Mouse (Mus musculus) CH12.LX (cell line): Measurements from ENCODE around the gene Atrip. TPM values are rescaled to one million over a fixed set of nuclear protein-coding genes. Genes with fewer than 3 reads are reported as not detected.

Source experiments
- DNase-seq: peaks from one replicate; pipeline ENCODE4 v3.0.0-alpha.2; 2013; ENCODE audit errors: extremely low read depth
- H3K27ac ChIP-seq: 2 replicates; pipeline ENCODE4 v1.5.1; 2012; ENCODE audit warnings: low read depth, mild to moderate bottlenecking, control low read depth, moderate library complexity; ENCODE audit not compliant: insufficient read depth
- H3K27me3 ChIP-seq: replicated peaks from 2 replicates; pipeline ENCODE3; 2012; ENCODE audit warnings: inconsistent platforms
- H3K36me3 ChIP-seq, 2 experiments: replicated peaks in 1 of 2; 2 replicates each; pipeline versions ENCODE3 to v1.6.1; 2012; ENCODE audit warnings: inconsistent platforms in 1 of 2, low read length in 1 of 2, mild to moderate bottlenecking in 1 of 2, mixed read lengths in 1 of 2, moderate library complexity in 1 of 2; ENCODE audit not compliant: control insufficient read depth in 1 of 2, insufficient read depth in 1 of 2
- H3K4me1 ChIP-seq, 2 experiments: 2 replicates each; pipeline ENCODE4 v1.6.1; 2012; ENCODE audit warnings: inconsistent platforms in 1 of 2, moderate library complexity in 1 of 2; ENCODE audit not compliant: insufficient read depth in 2 of 2, control insufficient read depth in 1 of 2
- H3K4me2 ChIP-seq: 2 replicates; pipeline ENCODE4 v1.6.1; 2012; ENCODE audit warnings: low read depth, mild to moderate bottlenecking, control low read depth; ENCODE audit not compliant: poor library complexity, insufficient read depth, severe bottlenecking
- H3K4me3 ChIP-seq, 3 experiments: fragments of 150-350 bp in 1 of 3; sonication (generic) in 1 of 3; replicated peaks in 1 of 3; 2 replicates each; pipeline versions ENCODE3 to v1.5.1; 2011 to 2012; ENCODE audit warnings: low read depth in 2 of 3, low read length in 2 of 3, mild to moderate bottlenecking in 2 of 3, moderate library complexity in 2 of 3, control low read depth in 1 of 3, improper control_type of control experiment in 1 of 3, inconsistent platforms in 1 of 3, mixed read lengths in 1 of 3; ENCODE audit not compliant: poor library complexity in 1 of 3
- H3K79me2 ChIP-seq: replicated peaks from 2 replicates; pipeline ENCODE4 v1.6.1; 2012; ENCODE audit warnings: mild to moderate bottlenecking, moderate library complexity; ENCODE audit not compliant: control insufficient read depth, poor library complexity, insufficient read depth, severe bottlenecking; ENCODE audit errors: extremely low read depth
- H3K9ac ChIP-seq: 2 replicates; pipeline ENCODE4 v1.6.1; 2012; ENCODE audit warnings: low read depth, mild to moderate bottlenecking, control low read depth, moderate library complexity; ENCODE audit not compliant: insufficient read depth
- H3K9me3 ChIP-seq: replicated peaks from 2 replicates; pipeline ENCODE3; 2012; ENCODE audit warnings: low read length, inconsistent platforms, mixed read lengths
- BHLHE40 ChIP-seq: IDR thresholded peaks from 2 replicates; pipeline ENCODE4 v1.6.1; 2011; ENCODE audit warnings: mild to moderate bottlenecking, low read depth, low read length, improper control_type of control experiment
- CHD2 ChIP-seq: IDR thresholded peaks from 2 replicates; pipeline ENCODE4 v1.6.1; 2011; ENCODE audit warnings: low read length, improper control_type of control experiment
- CTCF ChIP-seq, 2 experiments: IDR thresholded peaks in 1 of 2; conservative IDR thresholded peaks in 1 of 2; 2 replicates each; pipeline ENCODE4 v1.5.1; 2011 to 2012; ENCODE audit warnings: low read depth in 2 of 2, low read length in 2 of 2, improper control_type of control experiment in 1 of 2, inconsistent platforms in 1 of 2, mild to moderate bottlenecking in 1 of 2, moderate library complexity in 1 of 2
- E2F4 ChIP-seq: IDR thresholded peaks from 2 replicates; pipeline ENCODE4 v1.6.1; 2011; ENCODE audit warnings: low read depth, low read length, improper control_type of control experiment; ENCODE audit not compliant: insufficient replicate concordance
- ELF1 ChIP-seq: IDR thresholded peaks from 2 replicates; pipeline ENCODE4 v1.6.1; 2014; ENCODE audit warnings: low read depth, mild to moderate bottlenecking, inconsistent platforms, low read length, improper control_type of control experiment
- EP300 ChIP-seq: IDR thresholded peaks from 2 replicates; pipeline ENCODE4 v1.6.1; 2011; ENCODE audit warnings: low read length, improper control_type of control experiment
- ETS1 ChIP-seq: conservative IDR thresholded peaks from 2 replicates; pipeline ENCODE4 v1.6.1; 2012; ENCODE audit warnings: low read depth, mild to moderate bottlenecking, inconsistent platforms, low read length, improper control_type of control experiment, moderate library complexity
- GABPA ChIP-seq: IDR thresholded peaks from 2 replicates; pipeline ENCODE4 v1.6.1; 2012; ENCODE audit warnings: low read depth, low read length, improper control_type of control experiment, inconsistent platforms; ENCODE audit not compliant: insufficient replicate concordance
- JUN ChIP-seq: IDR thresholded peaks from 2 replicates; pipeline ENCODE4 v1.6.1; 2011; ENCODE audit warnings: low read depth, mild to moderate bottlenecking, low read length, improper control_type of control experiment, moderate library complexity; ENCODE audit not compliant: insufficient read depth
- JUND ChIP-seq: conservative IDR thresholded peaks from 2 replicates; pipeline ENCODE4 v1.6.1; 2011; ENCODE audit warnings: low read depth, low read length, improper control_type of control experiment
- KAT2A ChIP-seq: IDR thresholded peaks from 2 replicates; pipeline ENCODE4 v1.6.1; 2012; ENCODE audit warnings: low read length, improper control_type of control experiment, inconsistent platforms; ENCODE audit not compliant: insufficient replicate concordance
- MAZ ChIP-seq: IDR thresholded peaks from 2 replicates; pipeline ENCODE4 v1.6.1; 2012; ENCODE audit warnings: low read depth, mild to moderate bottlenecking, inconsistent platforms, low read length, improper control_type of control experiment, moderate library complexity
- MEF2A ChIP-seq: IDR thresholded peaks from 2 replicates; pipeline ENCODE4 v1.6.1; 2014; ENCODE audit warnings: low read depth, mild to moderate bottlenecking, inconsistent platforms, low read length, improper control_type of control experiment, borderline replicate concordance
- MXI1 ChIP-seq: IDR thresholded peaks from 2 replicates; pipeline ENCODE4 v1.6.1; 2011; ENCODE audit warnings: mild to moderate bottlenecking, low read depth, low read length, improper control_type of control experiment
- MYC ChIP-seq: IDR thresholded peaks from 2 replicates; pipeline ENCODE4 v1.6.1; 2011; ENCODE audit warnings: low read depth, mild to moderate bottlenecking, improper control_type of control experiment, low read length
- NRF1 ChIP-seq: IDR thresholded peaks from 2 replicates; pipeline ENCODE4 v1.6.1; 2014; ENCODE audit warnings: low read depth, mild to moderate bottlenecking, inconsistent platforms, low read length, improper control_type of control experiment, moderate library complexity
- PAX5 ChIP-seq: IDR thresholded peaks from 2 replicates; pipeline ENCODE4 v1.6.1; 2012; ENCODE audit warnings: low read length, inconsistent platforms, mixed read lengths
- POLR2A ChIP-seq: IDR thresholded peaks from 2 replicates; pipeline ENCODE4 v1.6.1; 2011; ENCODE audit warnings: low read depth, mild to moderate bottlenecking, improper control_type of control experiment, low read length
- POLR2AphosphoS2 ChIP-seq: IDR thresholded peaks from 2 replicates; pipeline ENCODE4 v1.6.1; 2011; ENCODE audit warnings: low read depth, low read length, improper control_type of control experiment
- RAD21 ChIP-seq: IDR thresholded peaks from 2 replicates; pipeline ENCODE4 v1.6.1; 2011; ENCODE audit warnings: low read depth, mild to moderate bottlenecking, low read length, improper control_type of control experiment, moderate library complexity
- SIN3A ChIP-seq: IDR thresholded peaks from 2 replicates; pipeline ENCODE4 v1.6.1; 2012; ENCODE audit warnings: low read length, improper control_type of control experiment, inconsistent platforms
- TBP ChIP-seq: conservative IDR thresholded peaks from 2 replicates; pipeline ENCODE4 v1.6.1; 2011; ENCODE audit warnings: low read depth, low read length, improper control_type of control experiment
- TCF12 ChIP-seq: IDR thresholded peaks from 2 replicates; pipeline ENCODE4 v1.6.1; 2014; ENCODE audit warnings: low read depth, mild to moderate bottlenecking, inconsistent platforms, low read length, improper control_type of control experiment
- UBTF ChIP-seq: IDR thresholded peaks from 2 replicates; pipeline ENCODE4 v1.6.1; 2012; ENCODE audit warnings: low read depth, mild to moderate bottlenecking, inconsistent platforms, low read length, improper control_type of control experiment, moderate library complexity
- ZKSCAN1 ChIP-seq: IDR thresholded peaks from 2 replicates; pipeline ENCODE4 v1.6.1; 2012; ENCODE audit warnings: low read depth, inconsistent platforms, low read length, improper control_type of control experiment, borderline replicate concordance
- ZNF384 ChIP-seq: IDR thresholded peaks from 2 replicates; pipeline ENCODE4 v1.6.1; 2012; ENCODE audit warnings: low read depth, low read length, improper control_type of control experiment, inconsistent platforms
- dilution Hi-C: fragments of 300-500 bp; cut with MboI; formaldehyde crosslinking; loops from 2 replicates; pipeline ENCODE4 v1.14.3; 2020; ENCODE audit warnings: low sequenced_read_pairs; ENCODE audit not compliant: extremely low pct_unique_long_range_greater_than_20kb, extremely low pct_ligation_motif_present
- in situ Hi-C: fragments of 300-500 bp; cut with MboI; formaldehyde crosslinking; loops from 3 replicates; pipeline ENCODE4 v1.14.3; 2019; ENCODE audit warnings: low sequenced_read_pairs, low pct_ligation_motif_present, low pct_unique_long_range_greater_than_20kb, mixed read lengths
- polyA plus RNA-seq: library from polyadenylated mRNA; unstranded; fragments of >175 nt; gene quantifications from 2 replicates; pipeline ENCODE4 v1.2.1, GENCODE M21; 2012; ENCODE audit warnings: low read depth; ENCODE audit not compliant: insufficient read length
- total RNA-seq, 2 experiments: library from RNA; depleted of rRNA; stranded (reverse); fragments of 300-350 nt in 1 of 2; fragments of >200 nt in 1 of 2; gene quantifications; 2 replicates each; pipeline ENCODE4 v1.2.3; 2012 to 2014

Gene Atrip
- total and polyA plus RNA-seq, 3 experiments, result 17.6 to 24.1 (median 18.0) TPM

DNA sequence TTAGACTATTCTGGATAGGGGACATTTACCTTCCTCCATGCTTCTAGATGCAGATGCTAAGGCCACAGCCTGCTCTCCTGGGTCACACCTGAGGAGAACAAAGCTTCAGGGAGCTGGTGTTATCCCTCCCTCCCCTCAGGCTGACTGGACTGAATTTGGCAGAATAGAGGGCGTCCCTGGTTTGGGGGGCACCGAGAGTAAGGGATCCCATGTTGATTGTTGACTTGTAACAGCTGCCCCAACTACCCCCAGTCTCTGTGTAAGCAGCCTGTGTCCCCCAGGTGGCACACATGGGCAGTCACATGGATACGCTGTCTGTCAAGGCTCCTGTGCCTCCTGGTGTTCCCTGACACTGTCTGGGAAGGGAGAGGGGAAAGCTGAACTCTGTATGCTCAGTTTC lies 45.5 kb downstream of the Atrip start:
- no peaks in the 10 kb centered on the region for H3K9me3 ChIP-seq
- TF ChIP-seq MAZ (no peak), RAD21 (no peak), BHLHE40 (no peak), NRF1 (no peak), POLR2AphosphoS2 (no peak), ZNF384 (no peak), TCF12 (no peak), KAT2A (no peak), PAX5 (no peak), JUND (no peak), GABPA (no peak), ETS1 (no peak), MXI1 (no peak), UBTF (no peak), MYC (no peak), SIN3A (no peak), CTCF (conservative IDR thresholded peaks at IDR 0.05 in 1 of 2, IDR thresholded peaks at IDR 0.05 in 1 of 2; ENCODE audit: low read depth in 2 of 2, low read length in 2 of 2) (no peak)
- H3K27me3 ChIP-seq, result no peaks in the 10 kb centered on the region
- in situ Hi-C loops (no loop called here), dilution Hi-C loops (no loop called here)
- no peak overlapping the region for H3K9ac ChIP-seq
- DNase-seq, result no peak
- no peak overlapping the region for H3K27ac ChIP-seq
- no peaks in the 10 kb centered on the region for H3K4me1 ChIP-seq
- H3K79me2 ChIP-seq, result no peaks in the 10 kb centered on the region
- H3K4me2 ChIP-seq, result no peak overlapping the region
- peaks cover 0 to 57% of the 10 kb centered on the region in 2 experiments for H3K36me3 ChIP-seq
- H3K4me3 ChIP-seq, result no peak overlapping the region

GRCm38 (mm10) chr9:109027521-109027920 lies 46.4 kb downstream of the Atrip start:
- in situ Hi-C loops (no loop called here), dilution Hi-C loops (no loop called here)
- H3K4me2 ChIP-seq, result no peak overlapping the region
- no peak overlapping the region for H3K4me3 ChIP-seq
- H3K4me1 ChIP-seq, result no peaks in the 10 kb centered on the region
- DNase-seq, result no peak
- TF ChIP-seq EP300 (no peak), ZKSCAN1 (no peak), PAX5 (no peak), CHD2 (no peak), UBTF (no peak), POLR2A (no peak), ELF1 (no peak), NRF1 (no peak), TBP (no peak), E2F4 (no peak), RAD21 (no peak), MEF2A (no peak), JUN (no peak)
- no peaks in the 10 kb centered on the region for H3K9me3 ChIP-seq
- H3K27ac ChIP-seq, result no peak overlapping the region
- H3K27me3 ChIP-seq, result no peaks in the 10 kb centered on the region
- no peak overlapping the region for H3K9ac ChIP-seq
- H3K36me3 ChIP-seq, result peaks cover 0 to 64% of the 10 kb centered on the region in 2 experiments
- no peaks in the 10 kb centered on the region for H3K79me2 ChIP-seq
